Mouse (Mus musculus) embryonic facial prominence, embryonic 10.5 days (tissue): Measurements from ENCODE around the gene Gm10031. TPM values are rescaled to one million over a fixed set of nuclear protein-coding genes. Genes with fewer than 3 reads are reported as not detected.
"Not testable (repeated sequence)": the region's sequence is repeated elsewhere in the genome, so short reads cannot be mapped to it uniquely, and the experiment has no call there.

ENCODE experiments used
- DNase-seq: peaks from one replicate; pipeline ENCODE4 v3.0.0-alpha.2; 2017; ENCODE audit warnings: low spot score
- H3K27ac ChIP-seq: fragments of 300-500 bp; sonication (generic); replicated peaks from 2 replicates; pipeline ENCODE4 v1.5.1; 2016; ENCODE audit warnings: mild to moderate bottlenecking
- H3K27me3 ChIP-seq: fragments of 300-500 bp; sonication (generic); replicated peaks from 2 replicates; pipeline ENCODE4 v1.6.1; 2016; ENCODE audit warnings: low read depth, mild to moderate bottlenecking; ENCODE audit not compliant: poor library complexity, severe bottlenecking
- H3K36me3 ChIP-seq: fragments of 300-500 bp; sonication (generic); replicated peaks from 2 replicates; pipeline ENCODE4 v1.6.1; 2016; ENCODE audit warnings: mild to moderate bottlenecking, moderate library complexity
- H3K4me1 ChIP-seq: fragments of 300-500 bp; sonication (generic); 2 replicates; pipeline ENCODE4 v1.6.1; 2016
- H3K4me3 ChIP-seq: fragments of 300-500 bp; sonication (generic); 2 replicates; pipeline ENCODE4 v1.5.1; 2016; ENCODE audit warnings: mild to moderate bottlenecking, moderate library complexity
- H3K9me3 ChIP-seq: fragments of 300-500 bp; sonication (generic); 2 replicates; pipeline ENCODE4 v1.6.1; 2016; ENCODE audit warnings: mild to moderate bottlenecking
- WGBS: fragments of 180-500 bp; shearing (Covaris S2); methylation state at CpG from one replicate; pipeline ENCODE4 v1.1.7; 2016; 5-methylcytosine and 5-hydroxymethylcytosine counted together
- polyA plus RNA-seq: library from polyadenylated mRNA; unstranded; fragments of >200 nt; fragmentation: Nextera tagmentation; extraction: Ambion mirVana; gene quantifications from 2 replicates; pipeline ENCODE4 v1.2.1, GENCODE M21; 2016

The Gm10031 gene
- 0.40 and 0.47 TPM in 2 replicates for polyA plus RNA-seq

DNA sequence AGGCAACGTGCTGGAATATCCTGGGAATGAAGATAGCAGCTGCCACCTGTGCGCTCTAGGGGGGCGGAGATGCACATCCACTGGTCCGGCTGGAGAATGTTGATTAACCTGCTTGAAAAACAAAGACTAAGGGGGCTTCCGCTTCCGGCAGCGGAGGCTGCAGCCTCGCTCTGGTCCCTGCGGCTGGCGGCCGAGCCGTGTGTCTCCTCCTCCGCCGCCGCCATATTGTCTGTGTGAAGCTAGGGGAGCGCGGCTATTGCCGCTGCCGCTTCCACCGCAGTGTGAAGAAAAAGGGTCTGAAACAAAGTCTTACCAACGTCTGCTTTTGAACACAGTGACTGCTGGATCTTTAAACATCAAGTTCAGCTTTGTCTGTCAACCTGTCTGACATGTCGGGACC, at the start of gene Gm10031:
TSS of gene Gm10031 (plus strand) at position 171 of the 400 bp plus-strand sequence.
- H3K4me1 ChIP-seq, DNase-seq, H3K36me3 ChIP-seq, H3K9me3 ChIP-seq, H3K27ac ChIP-seq, H3K4me3 ChIP-seq, H3K27me3 ChIP-seq: not testable (repeated sequence)
- WGBS: 95% methylated on average over 22 of the region's 22 CpGs

DNA sequence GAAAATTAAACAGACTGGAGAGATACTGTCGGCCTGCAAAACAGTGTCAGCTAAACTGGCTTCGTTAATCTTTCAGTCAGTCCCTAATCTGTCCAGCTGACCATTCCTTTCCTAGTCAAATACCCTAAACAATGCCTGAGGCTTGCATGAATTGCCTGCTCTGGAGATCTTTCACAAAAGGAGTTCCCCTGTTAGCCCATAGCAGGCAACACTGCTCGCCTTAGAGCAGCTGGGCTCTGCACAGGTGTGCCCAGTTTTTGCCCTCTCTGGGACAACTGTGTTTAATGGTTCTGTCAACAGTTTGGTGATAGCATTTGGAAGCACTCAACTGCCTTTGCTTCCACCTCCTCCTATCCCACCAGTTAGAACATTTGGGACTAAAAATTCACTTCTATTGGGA, 49.0 kb upstream of the Gm10031 start:
- Histone ChIP-seq H3K27ac (no peak overlapping the region), H3K4me3 (no peak overlapping the region), H3K9me3 (no peaks in the 10 kb centered on the region), H3K4me1 (peaks cover 17% of the 10 kb centered on the region), H3K27me3 (peaks cover 6% of the 10 kb centered on the region; the same call in 1 of the 2 replicates), H3K36me3 (peaks cover 2% of the 10 kb centered on the region; the same call in 1 of the 2 replicates)
- 34% methylated on average over 3 of the region's 3 CpGs for WGBS
- DNase-seq: no peak

DNA sequence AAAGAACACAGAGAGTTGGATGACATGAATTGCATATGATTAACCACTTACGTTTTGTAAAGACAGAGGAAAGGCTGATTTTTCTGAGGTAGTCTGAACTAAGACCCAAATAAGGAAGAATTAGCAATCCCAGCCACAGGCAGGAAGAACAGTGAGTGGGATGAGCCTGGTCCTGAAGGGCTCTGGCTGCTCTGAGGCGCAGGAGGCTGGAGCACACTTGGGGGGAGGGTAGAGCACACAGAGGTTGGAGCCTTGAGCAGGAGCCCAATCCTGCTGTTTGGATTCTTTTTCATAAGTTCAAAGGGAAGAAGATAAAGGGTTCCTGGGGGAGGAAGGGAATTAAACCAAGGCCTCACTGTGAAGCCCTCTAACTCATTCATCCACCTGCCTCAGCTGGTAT, 47.8 kb upstream of the Gm10031 start:
- Histone ChIP-seq H3K4me3 (no peak overlapping the region), H3K36me3 (no peaks in the 10 kb centered on the region), H3K27ac (no peak overlapping the region), H3K4me1 (peaks cover 13% of the 10 kb centered on the region), H3K9me3 (no peaks in the 10 kb centered on the region), H3K27me3 (peaks cover 6% of the 10 kb centered on the region; the same call in 1 of the 2 replicates)
- 34% methylated on average over 2 of the region's 2 CpGs for WGBS
- no peak for DNase-seq

DNA sequence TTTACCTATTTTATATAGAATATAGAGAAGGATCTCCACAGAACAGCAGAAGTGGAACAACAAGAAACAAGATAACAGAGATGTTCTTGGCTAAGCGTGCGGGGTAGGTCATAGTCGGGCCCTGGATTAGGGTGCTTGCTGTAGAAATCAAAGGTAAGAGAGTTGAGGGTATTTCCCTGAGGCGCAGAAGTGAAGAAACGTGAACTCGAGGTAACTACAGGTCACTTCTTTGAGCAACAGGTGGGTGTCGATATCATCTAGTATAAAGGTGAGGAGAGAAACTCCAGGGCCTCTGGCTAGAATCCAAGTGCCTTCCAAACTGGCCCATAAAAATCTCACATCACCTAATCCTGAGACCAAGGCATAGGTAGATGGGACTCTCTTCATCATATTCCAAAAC, 47.3 kb upstream of the Gm10031 start:
- WGBS: 27% methylated on average over 7 of the region's 7 CpGs
- H3K36me3 ChIP-seq: no peaks in the 10 kb centered on the region
- no peak overlapping the region for H3K4me3 ChIP-seq
- peaks cover 13% of the 10 kb centered on the region for H3K4me1 ChIP-seq
- no peak overlapping the region for H3K27ac ChIP-seq
- DNase-seq: no peak
- H3K9me3 ChIP-seq: no peaks in the 10 kb centered on the region
- peaks cover 6% of the 10 kb centered on the region; the same call in 1 of the 2 replicates for H3K27me3 ChIP-seq

DNA sequence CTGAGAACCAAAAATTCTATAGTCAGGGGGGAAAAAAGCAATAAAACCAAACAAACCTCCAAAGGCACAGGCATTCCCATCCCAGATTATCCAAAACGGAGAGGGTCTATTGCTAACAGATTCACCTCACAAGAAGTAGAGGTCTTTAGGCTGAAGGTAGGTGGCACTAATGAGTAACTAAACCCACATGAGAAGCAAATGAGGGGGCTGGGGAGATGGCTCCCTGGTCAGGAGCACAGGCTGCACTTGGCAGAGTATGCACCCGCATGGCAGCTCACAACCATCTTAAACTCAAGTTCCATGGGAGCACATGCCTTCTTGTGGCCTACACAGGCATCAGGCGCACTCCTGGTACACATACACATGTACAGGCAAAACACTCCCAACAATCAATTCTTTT, 42.0 kb upstream of the Gm10031 start:
- DNase-seq: no peak
- Histone ChIP-seq H3K27ac (no peak overlapping the region), H3K27me3 (peaks cover 6% of the 10 kb centered on the region; the same call in 1 of the 2 replicates), H3K4me1 (no peaks in the 10 kb centered on the region), H3K36me3 (no peaks in the 10 kb centered on the region), H3K9me3 (no peaks in the 10 kb centered on the region), H3K4me3 (no peak overlapping the region)
- 94% methylated on average over 3 of the region's 3 CpGs for WGBS

DNA sequence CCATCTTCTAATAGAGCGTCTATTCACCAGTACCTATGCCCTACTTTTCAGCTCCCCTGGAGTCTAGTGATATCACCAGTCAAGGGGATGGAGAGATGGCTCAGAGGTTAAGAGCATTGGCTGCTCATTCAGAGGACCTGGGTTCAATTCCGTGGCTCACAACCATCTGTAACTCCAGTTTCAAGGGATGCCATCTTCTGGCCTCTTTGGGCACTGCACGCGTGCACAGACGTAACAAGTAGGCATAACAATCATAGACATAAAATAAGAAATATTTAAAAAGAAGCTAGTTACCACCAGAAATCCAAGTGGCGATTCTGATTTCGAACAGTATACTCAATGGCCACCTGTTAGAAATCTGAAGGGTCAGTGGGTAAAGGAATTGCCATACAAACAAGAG, 36.3 kb upstream of the Gm10031 start:
- 95% methylated on average over 7 of the region's 7 CpGs for WGBS
- Histone ChIP-seq H3K27ac (no peak overlapping the region), H3K36me3 (no peaks in the 10 kb centered on the region), H3K27me3 (no peaks in the 10 kb centered on the region), H3K4me1 (no peaks in the 10 kb centered on the region), H3K4me3 (no peak overlapping the region), H3K9me3 (no peaks in the 10 kb centered on the region)
- DNase-seq: no peak

DNA sequence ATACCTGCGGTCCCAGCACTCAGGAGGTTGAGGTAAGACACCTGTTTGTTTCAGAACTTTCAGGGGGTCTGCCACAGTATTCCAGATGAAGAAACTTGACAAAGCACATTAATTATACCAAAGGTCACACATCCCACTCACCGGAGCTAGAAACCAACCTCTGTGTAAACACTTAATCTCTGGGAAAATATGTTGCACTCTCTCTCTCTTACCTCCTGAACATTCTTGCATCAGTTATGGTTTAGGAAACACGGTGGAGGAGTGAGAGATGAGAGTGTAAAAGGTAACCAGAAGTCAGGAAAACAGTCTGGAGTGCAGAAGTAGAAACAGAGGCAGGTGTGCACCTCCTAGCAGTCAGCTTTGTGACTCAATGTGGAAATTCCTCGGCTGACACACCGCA, 35.8 kb upstream of the Gm10031 start:
- H3K27me3 ChIP-seq: no peaks in the 10 kb centered on the region
- DNase-seq: no peak
- no peaks in the 10 kb centered on the region for H3K36me3 ChIP-seq
- H3K4me1 ChIP-seq: no peaks in the 10 kb centered on the region
- no peak overlapping the region for H3K4me3 ChIP-seq
- WGBS: 85% methylated on average over 5 of the region's 5 CpGs
- no peaks in the 10 kb centered on the region for H3K9me3 ChIP-seq
- no peak overlapping the region for H3K27ac ChIP-seq

DNA sequence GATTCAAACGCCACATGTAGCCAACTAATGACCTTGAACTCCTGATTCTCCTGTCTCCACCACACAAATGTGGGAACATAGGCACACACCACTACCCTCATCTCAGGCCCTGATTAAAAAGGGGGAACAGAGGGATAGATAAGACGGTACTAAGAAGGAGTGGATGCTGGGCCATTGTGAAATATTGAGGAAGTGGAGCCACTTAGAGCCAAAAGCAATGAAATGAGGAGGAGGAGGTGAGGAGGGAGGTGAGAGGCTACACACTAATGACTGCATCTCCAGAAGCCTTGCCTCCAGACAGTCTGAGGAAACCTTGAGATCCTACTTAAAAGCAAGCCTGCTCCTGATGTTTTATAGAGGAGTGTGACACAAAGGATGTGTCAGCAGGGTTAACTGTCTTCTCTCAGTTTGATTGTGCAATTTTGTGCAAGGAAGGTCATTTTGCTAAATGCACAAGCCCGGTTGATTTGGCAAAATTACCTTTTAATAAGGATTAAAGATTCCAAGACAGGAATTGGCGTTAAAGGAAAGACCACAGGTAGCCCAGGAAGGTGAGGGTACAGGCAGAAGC, 32.5 kb upstream of the Gm10031 start:
- Histone ChIP-seq H3K4me3 (no peak overlapping the region), H3K4me1 (peaks cover 4% of the 10 kb centered on the region), H3K27me3 (no peaks in the 10 kb centered on the region), H3K27ac (no peak overlapping the region), H3K36me3 (no peaks in the 10 kb centered on the region), H3K9me3 (no peaks in the 10 kb centered on the region)
- DNase-seq: no peak
- 86% methylated on average over 4 of the region's 4 CpGs for WGBS

DNA sequence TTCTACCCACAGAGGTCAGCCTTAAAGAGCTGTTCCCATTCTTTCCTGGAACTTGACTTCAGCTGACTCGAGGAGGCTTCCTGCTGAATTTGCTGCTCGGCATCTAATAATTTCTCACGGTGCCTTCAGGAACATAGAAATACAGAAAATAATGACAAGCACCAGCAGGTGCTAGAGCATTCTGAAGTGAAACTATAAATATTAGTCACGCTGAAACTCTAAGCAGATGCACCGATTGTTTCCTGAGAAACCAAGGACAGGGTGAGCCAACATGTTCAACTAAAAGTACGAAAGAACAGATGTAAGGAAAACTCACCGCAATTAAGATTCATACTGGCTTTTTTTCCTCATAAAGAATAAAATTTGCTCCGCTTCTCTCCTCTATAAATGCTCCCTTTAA, 28.8 kb upstream of the Gm10031 start:
- H3K27me3 ChIP-seq: no peaks in the 10 kb centered on the region
- no peaks in the 10 kb centered on the region for H3K9me3 ChIP-seq
- WGBS: 87% methylated on average over 8 of the region's 8 CpGs
- no peak overlapping the region for H3K27ac ChIP-seq
- no peak overlapping the region for H3K4me3 ChIP-seq
- H3K36me3 ChIP-seq: no peaks in the 10 kb centered on the region
- no peak for DNase-seq
- H3K4me1 ChIP-seq: peaks cover 8% of the 10 kb centered on the region

DNA sequence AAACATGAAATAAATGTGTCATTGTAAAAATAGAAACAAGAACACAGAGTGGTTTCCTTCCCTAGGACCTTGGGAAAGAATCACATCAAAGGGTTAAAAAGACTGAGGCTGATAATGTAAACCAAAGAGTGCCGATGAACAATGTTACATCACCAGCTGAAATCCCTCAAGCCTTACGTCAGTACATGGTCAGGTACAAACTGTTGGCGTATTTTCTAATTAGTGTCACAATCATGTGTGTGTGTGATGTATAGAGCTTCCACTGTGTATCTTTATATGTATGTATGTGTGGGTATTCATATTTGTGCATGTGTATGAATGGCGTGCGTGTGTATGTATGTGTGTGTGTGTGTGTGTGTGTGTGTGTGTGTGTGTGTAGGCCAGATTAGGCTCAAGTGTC, 26.9 kb upstream of the Gm10031 start:
- Histone ChIP-seq H3K27ac (no peak overlapping the region), H3K4me3 (no peak overlapping the region), H3K27me3 (no peaks in the 10 kb centered on the region), H3K4me1 (peaks cover 8% of the 10 kb centered on the region), H3K36me3 (no peaks in the 10 kb centered on the region), H3K9me3 (no peaks in the 10 kb centered on the region)
- 72% methylated on average over 5 of the region's 5 CpGs for WGBS
- no peak for DNase-seq

DNA sequence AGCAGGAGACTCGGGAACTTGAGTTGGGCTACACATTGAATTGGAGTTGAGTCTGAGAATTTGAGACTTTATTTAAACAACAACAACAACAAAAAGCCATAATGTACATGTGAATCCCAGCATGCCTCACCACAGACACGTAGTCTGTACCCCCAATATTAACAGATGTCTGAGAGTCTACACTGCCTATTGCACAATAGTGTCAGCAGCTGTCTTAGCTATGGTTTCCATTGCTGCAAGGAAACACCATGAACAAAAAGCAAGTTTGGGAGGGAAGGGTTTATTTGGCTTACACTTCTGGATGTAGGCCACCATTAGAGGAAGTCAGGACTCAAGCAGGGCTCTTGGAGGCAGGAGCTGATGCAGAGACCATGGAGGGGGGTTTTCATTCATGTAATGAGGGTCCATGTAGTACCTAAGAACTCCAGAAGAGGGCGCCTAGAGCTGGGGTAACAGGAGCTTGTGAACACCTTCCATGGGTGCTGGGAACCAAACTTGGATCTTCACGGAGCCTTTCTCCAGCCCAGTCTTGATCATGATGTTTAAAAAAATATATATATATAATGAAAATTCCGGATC, 18.8 kb upstream of the Gm10031 start:
- WGBS: 77% methylated on average over 5 of the region's 5 CpGs

DNA sequence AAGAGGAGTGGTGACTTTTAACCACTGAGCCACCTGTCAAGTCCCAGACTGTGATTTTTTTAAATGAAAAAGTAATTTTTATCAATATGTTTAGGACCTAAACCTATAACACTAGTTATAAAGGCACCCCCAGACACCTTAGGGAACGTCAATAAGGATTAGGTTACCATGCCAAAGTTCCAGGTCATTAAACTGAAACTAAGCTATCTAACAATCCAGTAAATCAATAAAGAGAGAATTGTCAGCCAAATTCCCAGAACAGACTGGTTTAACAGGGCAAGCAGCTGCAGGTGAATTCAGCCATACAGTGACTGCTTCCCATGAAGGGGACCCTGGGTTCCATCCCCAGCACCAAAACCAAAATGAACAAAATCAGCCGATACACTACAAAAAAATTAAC, 17.9 kb upstream of the Gm10031 start:
- Histone ChIP-seq H3K4me1 (no peaks in the 10 kb centered on the region), H3K9me3 (no peaks in the 10 kb centered on the region), H3K27me3 (no peaks in the 10 kb centered on the region), H3K4me3 (no peak overlapping the region), H3K27ac (no peak overlapping the region), H3K36me3 (no peaks in the 10 kb centered on the region)
- DNase-seq: no peak
- WGBS: 86% methylated on average over 2 of the region's 2 CpGs

More for the DNA sequence above, 18.8 kb upstream of the Gm10031 start:
- Histone ChIP-seq H3K27me3 (no peaks in the 10 kb centered on the region), H3K4me3 (no peak overlapping the region), H3K9me3 (no peaks in the 10 kb centered on the region), H3K4me1 (no peaks in the 10 kb centered on the region), H3K27ac (no peak overlapping the region), H3K36me3 (no peaks in the 10 kb centered on the region)
- no peak for DNase-seq

DNA sequence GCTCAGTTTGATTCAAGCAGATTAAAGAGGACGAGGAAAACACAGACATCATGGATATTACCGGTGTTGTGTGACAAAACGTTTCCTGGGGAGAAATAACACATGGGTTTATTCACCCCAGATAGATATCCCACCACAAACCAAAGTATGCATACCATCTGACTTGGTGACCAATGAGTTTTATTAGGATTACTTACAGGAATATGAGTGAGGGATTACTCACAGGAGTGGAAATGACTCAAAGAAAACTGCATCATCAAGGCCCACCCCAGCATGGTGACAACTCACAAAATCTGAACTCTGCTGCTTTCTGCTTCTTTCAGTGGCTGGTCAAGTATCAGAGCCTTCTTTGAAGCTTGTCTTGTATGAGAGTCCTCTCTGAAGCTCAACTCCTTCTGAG, 16.1 kb upstream of the Gm10031 start:
- Histone ChIP-seq H3K4me1 (no peaks in the 10 kb centered on the region), H3K36me3 (no peaks in the 10 kb centered on the region), H3K27ac (no peak overlapping the region), H3K27me3 (no peaks in the 10 kb centered on the region), H3K9me3 (no peaks in the 10 kb centered on the region), H3K4me3 (no peak overlapping the region)
- WGBS: 86% methylated on average over 3 of the region's 3 CpGs
- no peak for DNase-seq
